Mouse (Mus musculus): ENCODE results near the gene Mlh1.

The Mlh1 gene

DNA sequence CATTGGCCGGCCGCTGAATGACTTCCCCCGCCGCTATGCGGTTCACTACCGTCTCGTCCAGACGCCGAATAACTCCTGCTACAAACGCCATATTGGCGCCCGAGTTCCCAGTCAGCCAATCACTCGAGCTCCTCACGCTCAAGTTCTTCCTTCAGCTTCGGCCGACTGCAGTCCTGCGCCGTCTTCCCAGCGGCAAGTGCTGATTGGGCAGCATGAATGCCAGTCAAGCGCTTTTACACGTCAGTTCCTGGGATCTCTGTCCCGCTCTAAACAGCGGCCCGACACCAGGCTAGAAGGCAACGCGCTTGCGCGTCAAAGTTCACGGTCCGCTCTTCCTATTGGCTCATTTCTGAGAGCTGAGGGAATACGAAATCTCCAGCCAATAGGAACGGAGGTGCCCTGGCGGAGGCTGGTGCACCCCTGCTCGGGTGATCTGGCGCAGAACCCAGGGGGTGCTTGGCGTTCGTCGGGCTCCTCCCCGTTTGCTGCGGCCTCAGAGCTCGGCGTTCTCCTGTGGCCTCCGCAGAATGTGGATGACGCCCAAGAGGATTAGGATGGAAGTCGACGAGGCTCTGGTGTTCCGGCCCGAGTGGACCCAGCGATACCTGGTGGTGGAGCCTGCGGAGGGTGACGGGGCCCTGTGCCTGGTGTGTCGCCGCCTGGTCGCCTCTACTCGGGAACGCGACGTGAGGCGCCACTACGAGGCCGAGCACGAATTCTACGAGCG lies at the start of gene Mlh1, which contains the start of gene Epm2aip1:
Mlh1 (minus strand) TSS at position 358 of the 727 bp plus-strand sequence.
Epm2aip1 (plus strand) TSS at position 496 of the 727 bp plus-strand sequence.
- DNase-seq (ENCODE audit: low read depth): peak; percentile 100

DNA sequence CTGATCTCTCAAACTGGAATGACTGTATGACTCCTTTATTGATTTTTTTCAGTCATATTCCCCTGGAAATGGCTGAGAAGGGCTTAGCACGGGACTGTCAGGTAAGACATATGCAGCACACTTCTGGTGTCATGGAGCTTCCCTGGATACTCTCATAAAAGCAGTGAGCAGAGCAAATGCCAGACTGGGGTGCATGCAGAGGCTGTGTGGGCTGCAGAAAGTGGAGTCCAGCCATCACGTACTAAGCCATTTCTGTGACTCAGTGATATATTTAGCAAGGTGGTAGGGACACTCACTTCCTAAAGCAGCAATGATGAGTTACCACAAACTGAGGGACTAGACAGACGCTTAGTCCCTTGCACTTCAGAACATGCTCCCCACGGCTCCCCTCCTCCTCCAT lies 49.3 kb upstream of the Mlh1 start:
- no peak for DNase-seq (ENCODE audit: low read depth)

DNA sequence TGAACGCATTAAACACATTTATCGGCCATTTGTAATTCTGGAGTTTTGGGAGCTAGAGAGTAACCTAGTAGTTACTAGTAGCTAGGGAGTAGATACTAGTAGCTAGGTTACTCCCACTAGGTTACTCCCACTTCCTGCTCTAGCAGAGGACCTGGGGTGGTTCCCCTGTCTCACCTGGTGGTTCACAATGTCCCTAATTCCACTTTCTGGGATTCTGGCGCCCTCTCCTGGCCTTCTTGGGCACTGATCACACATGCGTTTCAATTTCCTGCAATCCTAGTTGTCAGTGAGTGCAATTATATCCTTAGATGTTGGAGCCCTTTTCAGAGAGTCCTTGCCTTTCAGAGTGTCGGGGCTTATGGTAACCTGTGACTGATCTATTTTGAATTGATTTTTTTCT lies 42.6 kb upstream of the Mlh1 start:
- peak; percentile 46 for DNase-seq (ENCODE audit: low read depth)

DNA sequence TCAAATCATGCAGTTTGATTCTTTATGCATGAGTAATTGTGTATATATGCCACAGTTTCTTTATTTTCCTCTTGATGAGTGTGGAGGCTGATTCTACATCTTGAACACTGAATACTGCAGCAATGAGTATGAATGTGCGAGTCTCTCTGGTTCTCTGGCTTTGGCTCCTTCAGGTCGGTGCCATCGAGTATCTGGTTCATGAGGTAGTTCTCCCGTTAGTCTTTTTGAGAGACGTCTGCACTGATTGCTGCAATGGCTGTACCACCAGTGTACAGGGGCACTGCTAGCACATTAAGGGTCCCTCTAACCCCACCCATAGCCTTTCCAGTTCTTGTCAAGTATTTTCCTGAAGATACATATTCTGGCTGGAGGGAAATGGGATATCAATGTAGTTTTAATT lies 42.2 kb upstream of the Mlh1 start:
- DNase-seq (ENCODE audit: low read depth): no peak

DNA sequence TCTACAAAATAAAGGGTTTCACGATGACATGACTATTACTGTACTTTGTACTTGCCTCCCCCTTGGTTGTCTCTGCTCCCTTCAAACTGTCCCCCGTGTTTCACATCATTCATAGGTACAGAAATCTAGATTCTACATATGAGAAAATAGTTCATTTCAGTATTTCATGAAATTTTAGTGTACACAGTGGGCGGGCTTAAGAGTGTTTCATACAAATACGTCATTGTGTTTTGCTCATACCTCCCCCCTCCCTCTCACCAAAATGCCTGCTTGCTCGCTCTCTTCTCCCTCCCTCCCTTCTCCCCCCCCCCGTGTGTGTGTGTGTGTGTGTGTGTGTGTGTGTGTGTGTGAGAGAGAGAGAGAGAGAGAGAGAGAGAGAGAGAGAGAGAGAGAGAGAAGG lies 41.7 kb upstream of the Mlh1 start:
- DNase-seq (ENCODE audit: low read depth): no peak

DNA sequence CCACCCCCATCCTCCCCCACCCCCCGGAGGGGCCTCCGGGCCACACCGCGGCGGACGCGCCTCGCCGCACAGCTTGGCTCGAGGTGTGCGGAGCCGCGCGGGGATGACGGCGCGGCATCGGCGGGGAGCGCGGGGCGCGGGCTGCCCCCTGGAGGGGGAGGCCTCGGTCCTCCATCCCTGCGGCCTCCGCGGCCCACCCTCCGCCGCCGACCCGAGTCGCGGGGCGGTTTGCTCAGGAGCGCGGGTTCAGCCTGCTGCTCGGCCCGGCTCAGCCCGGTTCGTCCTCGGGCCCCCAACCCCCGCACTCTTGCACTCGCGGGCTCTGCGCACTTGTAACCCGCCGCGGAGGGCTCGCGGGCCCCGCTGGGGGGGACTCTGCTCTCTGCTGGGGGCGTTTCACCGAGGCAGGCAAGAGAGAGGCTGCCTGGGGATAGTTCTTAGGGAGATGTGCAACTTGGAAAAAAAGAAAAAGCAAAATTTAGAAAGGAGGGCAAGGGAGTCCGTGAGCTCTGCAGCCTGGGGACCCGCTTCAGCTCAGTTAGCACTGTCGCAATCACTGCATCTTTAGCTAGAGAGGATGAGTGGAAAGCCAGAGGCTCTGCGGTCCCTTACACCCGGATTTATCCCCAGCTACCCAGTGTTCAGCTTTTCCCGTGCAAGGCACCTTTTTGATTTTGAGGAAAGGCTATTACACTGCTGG lies 41.0 kb upstream of the Mlh1 start:
- no peak for DNase-seq (ENCODE audit: low read depth)

DNA sequence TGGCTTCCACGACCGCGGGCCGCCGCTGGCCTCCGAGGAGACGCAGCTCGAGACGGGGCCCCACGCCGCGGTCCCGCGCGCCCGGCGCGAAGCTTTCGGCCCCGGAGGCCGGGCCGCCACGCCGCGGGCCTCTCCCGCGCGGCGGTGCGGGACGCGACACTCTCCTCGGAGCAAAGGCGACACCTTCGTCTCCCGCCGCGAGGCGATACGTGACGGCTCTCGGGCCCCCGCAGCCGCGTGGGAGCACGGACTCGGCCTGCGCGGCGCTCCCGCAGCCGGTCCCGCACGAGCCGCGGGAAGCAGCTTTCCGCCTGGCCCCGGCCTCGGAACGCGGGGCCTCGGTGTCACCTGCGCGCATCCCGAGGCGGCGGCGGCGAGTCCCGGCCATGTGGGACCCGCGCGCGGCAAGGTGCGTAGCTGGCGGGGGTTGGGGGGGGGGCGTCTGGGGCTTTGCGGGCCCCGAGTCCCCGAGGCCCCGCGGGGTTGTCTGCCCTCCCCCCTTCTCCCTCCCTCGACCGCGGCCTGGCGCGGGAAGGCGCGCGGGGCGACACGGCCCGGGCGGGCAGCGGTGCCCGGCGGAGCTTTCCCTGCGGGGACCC lies 40.4 kb upstream of the Mlh1 start:
- DNase-seq (ENCODE audit: low read depth): no peak

DNA sequence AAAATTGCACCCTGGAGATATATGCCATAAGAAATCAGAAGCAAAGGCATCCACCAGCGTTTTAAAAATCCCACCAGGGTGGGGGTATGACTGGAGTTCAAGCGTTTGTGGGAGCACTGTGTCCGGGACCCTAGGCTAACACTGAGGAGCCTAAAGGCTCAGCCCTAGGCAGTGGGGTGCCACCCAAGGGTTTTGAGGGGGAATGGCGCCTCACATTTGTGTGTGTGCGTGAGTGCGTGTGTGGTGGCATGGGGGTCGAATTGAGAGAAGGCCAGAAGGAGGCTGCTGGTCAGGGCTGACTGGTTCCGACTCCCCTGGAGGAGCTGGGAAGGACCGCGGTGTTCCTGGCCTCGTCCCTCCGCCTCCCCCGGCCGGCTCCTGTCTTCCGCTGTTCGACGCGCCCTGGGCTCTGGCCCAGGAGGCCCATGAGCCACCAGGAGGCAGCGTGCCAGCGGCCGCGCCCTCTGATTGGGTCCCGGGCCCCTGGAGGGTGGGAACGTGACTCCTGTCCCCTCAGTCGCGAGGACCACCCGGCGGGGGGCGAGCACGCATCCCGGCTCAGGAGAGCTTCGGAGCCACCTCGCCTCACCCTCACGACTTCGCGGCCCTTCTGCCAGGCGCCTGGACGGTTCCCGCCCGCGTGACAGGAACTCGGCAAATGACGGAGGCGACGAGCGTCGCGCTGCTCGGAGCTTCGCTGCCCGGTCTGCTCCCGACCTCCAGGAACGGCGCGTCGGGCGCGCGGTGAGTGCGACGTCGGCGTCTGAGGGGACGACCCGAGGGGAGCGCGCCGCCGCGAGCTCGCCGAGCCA lies 39.6 kb upstream of the Mlh1 start, which contains the start of gene Trank1:
Trank1 (plus strand) TSS at position 709 of the 812 bp plus-strand sequence.
- DNase-seq (ENCODE audit: low read depth): no peak

DNA sequence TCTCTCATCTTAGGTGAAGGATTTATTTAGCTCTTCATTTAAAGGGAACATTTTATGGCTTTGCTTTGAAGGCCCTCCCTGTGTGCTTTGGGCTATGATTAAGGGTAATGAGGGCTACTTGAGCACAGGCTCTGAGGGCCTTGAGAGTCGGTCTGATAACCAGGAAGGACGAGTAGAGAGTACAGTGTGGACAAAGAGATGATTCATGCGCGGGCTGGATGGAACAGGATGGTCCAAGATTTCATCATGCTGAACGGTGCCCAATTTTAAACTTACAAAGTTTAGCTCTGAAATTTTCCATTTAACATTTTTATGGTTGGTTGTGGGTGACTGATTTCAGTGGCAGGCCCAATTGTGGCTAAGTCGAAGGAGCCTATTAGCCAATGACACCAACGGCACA lies 34.6 kb upstream of the Mlh1 start:
- DNase-seq (ENCODE audit: low read depth): no peak

DNA sequence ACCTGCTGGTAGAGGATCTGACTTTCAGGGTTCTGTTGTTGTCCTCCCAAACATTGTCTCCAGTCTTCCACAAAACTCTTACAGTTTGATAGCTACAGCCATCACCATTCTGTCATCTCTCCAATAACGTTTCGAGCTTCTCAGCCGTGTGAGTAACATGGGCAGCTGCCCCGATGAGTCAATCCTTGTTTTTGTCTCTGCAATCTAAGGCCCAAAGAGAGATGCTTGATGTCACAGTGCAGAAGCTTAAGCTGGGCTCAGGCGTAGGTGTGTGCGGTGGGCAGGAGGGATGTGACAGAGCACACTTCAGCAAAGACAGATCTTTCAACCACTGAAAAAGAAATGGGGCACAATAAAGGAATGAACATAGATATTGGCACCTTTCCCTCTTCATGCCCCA lies 32.4 kb upstream of the Mlh1 start:
- no peak for DNase-seq (ENCODE audit: low read depth)

DNA sequence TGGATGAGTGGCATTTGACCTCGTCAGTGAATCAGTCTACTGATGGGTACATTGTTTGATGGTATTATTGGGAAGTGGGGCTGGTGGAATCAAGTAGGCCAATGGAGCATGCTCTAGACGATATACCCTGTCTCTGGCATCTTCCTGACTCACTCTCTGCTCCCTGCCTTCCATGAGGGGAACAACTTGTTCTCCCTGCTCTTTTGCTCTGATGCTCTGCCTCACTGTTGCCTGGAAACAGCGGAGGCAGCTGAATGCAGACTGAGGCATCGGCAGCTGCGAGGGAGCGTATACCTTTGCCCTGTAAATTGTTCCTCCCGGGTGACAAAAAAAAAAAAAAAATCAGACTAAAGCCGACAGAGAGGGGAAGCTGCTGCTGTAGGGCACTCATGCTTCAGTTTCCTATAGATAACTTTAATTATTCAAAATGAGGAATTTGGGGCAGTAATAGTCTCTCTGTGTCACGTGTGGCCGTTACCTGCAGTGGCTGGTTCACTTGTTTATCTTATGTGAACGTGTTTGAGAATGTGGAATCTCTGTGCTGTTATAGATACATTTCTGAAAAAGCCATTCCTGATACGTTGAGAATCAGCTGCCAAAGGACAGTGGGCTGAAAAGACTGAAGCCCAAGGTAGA lies 30.7 kb upstream of the Mlh1 start:
- DNase-seq (ENCODE audit: low read depth): no peak

DNA sequence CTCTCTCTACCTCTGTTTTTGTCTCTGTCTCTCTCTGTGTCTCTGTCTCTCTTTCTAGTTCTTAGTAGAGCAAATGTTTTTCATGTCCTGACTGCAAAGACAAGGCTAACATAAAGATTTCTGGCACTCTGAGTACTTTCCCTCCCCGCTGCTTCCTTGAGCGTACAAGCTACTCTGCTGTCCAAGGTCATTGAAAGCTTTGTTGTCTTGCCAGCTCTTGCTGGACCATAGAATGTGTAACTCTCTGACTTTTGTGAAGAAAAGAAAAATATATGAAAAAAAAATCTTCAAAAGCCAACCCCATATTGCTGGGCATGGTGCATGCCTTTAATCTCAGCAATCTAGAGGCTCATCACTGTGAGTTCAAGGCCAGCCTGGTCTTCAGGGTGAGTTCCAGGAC lies 27.0 kb upstream of the Mlh1 start:
- no peak for DNase-seq (ENCODE audit: low read depth)

DNA sequence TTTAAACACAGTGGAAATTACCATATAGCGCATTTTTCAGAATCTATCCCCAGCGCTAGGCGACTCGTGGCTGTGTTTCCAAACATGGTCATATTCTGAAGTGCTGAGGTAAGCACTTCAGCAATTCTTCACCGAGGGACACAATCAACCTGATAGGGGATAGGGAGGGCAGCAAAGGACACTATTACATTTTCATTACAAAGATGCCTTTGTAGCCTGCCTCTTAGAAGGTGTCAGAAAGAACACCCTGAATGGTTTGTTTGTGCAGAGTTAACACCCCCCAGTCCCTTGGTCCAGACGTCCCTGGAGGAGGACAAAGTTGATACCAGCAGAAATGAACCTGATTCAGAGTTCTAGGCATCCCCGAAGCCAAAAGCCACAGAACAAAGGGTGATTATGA lies 24.8 kb upstream of the Mlh1 start:
- DNase-seq (ENCODE audit: low read depth): no peak

DNA sequence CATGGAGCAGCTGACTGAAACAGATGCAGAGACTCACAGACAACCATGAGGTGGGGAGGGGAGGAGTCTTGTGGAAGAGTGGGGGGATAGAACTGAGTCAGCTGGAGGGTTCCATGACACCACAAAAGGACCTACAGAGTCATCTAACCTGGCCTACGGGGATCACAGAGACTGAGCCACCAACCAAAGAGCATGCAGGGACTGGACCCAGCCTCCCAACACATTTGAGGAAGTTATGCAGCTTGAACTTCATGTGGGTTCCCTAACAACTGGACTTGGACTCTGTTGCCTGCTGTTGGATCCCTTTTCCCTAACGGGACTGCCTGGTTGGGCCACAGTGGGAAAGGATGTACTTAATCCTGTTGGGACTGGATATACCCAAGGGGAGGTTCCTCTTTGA lies 23.7 kb upstream of the Mlh1 start:
- DNase-seq (ENCODE audit: low read depth): no peak

DNA sequence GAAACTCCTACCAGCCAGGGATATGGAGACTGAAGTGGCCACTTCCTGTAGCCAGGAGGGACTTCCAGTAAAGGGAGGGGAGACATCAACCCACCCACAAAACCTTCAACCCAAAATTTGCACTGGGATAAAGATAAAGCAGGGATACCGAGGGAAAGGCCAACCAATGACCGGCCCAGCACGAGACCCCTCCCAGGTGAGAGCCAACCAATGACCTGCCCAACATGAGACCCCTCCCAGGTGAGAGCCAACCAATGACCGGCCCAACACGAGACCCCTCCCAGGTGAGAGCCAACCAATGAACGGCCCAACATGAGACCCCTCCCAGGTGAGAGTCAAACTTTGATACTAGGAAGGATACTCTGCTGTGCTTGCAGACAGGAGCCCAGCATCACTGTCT lies 23.3 kb upstream of the Mlh1 start:
- DNase-seq (ENCODE audit: low read depth): no peak

DNA sequence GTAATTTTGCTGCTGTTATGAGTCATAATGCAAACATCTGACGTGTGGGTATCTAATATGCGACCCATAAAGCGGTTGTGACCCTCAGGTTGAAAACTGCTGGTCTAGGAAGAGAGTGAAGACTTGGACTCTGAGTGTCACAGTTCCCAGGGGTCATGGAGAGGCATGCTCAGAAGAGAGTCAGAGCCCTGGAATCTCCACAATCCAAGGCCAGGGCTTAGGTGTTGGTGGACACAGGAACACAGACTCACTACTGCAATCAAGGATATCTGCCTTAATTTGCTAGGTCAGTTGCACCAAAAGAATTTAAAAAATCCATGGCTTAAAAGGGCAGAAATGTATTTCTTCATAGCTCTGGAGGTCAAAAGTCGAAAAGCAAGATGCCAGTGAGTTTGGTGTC lies 21.6 kb upstream of the Mlh1 start:
- DNase-seq (ENCODE audit: low read depth): no peak

DNA sequence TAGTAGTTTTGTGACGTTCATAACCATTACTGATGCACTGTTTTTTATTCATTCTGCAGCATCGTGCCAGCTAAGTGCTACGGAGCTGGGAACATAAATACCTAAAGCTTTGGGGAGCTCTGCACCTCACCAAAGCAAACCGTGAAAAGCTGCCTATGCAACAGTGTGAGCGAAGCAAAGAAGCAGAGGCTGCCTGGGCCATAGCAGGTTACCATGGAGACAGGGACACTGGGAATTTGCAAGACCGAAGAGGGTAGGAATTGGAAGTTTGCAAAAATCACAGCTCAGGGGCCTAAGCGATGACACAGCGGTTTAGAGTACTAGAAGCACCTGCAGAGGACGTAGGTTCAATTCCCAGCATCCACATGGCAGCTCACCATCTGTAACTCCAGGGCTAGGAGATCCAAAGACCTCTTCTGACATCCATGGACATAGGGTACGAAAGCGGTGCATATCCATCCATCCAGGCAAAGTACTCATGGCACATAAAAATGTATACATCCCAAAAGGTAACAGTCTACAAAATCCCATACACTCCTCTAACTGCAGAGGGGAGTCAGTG lies 19.0 kb upstream of the Mlh1 start:
- DNase-seq (ENCODE audit: low read depth): no peak

DNA sequence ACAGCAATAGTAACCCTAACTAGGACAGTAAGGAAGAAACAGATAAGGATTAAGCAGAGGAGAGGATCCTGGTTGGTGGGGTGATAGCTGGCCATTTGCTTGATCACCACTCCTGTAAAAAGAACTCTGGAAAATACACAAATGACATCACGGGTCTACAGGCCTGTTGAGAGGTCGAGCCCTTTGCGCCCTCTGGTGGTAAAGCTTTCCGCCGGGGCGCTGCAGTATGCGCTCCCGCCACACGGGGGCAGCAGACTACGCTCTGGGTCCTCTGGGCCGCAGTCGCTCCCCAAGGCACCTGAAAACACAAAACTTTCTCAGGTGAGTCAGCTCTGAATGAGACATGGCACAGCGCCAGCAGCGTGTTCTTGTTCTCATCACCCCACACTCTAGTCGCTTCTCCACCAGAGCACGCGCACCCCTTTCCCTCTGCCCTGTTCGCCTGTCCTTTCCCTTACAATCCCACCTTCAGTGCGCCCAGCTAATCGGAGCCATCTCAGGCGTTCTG lies 18.3 kb upstream of the Mlh1 start:
- DNase-seq (ENCODE audit: low read depth): peak; percentile 97

DNA sequence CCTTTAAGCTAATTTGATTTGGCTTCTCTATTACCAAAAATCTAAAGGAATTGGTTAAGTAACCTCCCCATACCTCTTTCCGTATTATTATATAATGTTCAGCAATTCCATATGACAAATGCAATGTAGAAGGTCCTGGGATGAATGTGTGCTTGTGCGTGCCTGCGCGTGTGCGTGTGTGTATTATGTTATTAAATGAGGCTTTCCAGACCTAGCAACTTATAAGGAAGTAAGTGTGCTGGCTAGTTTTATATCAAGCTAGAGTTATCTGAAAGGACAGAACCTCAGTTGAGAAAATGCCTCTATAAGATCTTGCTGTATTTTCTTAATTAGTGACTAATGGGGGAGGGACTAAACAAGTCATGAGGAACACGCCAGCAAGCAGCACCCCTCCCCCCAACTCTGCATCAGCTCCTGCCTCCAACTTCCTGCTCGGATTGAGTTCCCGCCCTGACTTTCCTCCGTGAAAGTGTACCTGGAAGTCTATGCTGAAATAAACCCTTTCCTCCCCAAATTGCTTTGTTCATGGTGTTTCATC lies 17.8 kb upstream of the Mlh1 start:
- DNase-seq (ENCODE audit: low read depth): no peak

DNA sequence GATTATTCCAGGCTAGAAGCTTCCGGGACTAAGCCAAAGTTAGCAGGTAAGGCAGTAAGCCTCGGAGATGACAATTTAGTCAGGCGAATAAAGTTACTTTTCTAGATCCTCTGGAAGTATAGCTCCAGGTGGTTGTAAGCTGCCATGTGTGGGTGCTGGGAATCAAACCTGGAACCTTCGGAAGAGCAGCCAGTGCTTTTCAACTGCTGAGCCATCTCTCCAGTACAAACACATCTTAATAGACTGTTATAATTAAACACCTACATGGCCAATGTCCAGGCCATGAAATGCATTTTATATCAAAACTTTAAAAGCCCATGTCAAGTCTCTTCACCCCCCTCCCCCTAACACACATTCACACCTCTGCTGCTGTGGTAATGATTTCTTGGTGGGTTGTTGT lies 16.4 kb upstream of the Mlh1 start:
- DNase-seq (ENCODE audit: low read depth): no peak

DNA sequence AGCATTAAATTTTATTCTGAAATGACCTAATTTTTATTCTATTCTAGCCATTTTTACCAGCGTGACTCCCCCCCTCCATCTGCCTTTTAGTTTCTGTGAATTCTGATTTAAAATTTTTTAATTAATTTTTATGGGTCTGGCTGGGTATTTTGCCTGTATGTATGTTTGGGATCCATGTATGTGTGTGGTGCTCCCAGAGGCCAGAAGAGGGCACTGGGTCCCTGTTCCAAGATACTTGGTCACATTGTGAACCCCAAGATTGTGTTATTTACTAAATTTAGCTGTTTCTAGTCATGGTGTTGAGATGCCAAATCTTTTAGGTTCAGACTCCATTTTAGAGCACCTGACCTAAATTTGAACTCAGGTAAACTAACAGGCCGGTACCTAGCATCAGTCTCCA lies 14.9 kb upstream of the Mlh1 start:
- no peak for DNase-seq (ENCODE audit: low read depth)

Data from naive thymus-derived CD4-positive, alpha-beta T cell, adult 2 months (primary cell).